Mouse (Mus musculus): ENCODE measurements around the gene Arsg.
A peak's percentile ranks its signal among the peaks of the same experiment; 100 is the strongest.

Gene Arsg

DNA sequence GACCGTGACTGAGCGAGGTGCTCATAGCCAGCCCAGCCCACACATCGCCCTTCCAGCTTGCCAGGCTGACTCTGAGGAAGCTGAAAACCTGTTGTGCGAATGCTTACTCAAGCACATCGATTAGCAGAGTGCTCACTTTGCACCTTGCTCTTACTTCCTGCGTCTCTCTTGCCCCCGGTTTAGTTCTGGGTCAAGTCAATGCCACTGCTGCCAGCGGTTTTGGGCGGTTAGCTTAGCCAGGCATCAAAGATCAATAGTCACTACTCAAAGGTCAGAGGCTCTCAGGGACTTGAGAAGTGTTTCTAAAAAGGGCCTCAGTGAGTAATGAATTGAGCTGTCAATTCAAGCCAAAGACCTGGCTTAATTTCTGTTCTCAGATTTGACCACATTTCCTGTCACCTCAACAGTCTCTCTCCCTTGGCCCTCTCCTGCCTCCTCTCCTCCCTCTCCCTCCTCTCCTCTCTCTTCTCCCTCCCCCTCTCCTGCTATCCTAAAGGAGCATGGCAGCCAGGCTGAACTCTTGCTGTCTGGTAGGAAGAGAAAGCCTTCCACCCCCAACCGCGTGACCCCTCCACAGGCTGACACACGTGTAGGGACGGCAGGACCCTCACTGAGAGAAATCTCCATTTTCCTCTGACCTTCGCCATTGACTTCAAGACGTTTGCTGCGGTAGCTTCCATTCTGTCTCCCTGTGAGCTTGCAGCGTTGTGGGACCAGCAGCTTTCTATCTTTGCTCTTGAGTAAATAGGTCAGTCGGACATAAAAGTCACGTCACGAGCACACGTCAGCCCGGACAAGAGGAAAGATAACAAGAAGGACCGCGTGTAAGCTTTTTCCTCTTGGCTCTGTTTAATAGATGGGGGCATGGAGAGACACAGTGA lies 22.0 kb downstream of the Arsg start:
- no peak for DNase-seq (ENCODE audit: low read depth, low spot score)

GRCm38 (mm10) chr11:109495771-109496474 lies 22.7 kb downstream of the Arsg start:
- no peak for DNase-seq (ENCODE audit: low read depth, low spot score)

GRCm38 (mm10) chr11:109496475-109496993 lies 23.4 kb downstream of the Arsg start:
- DNase-seq (ENCODE audit: low read depth, low spot score) = no peak

GRCm38 (mm10) chr11:109496996-109497714 lies 24.0 kb downstream of the Arsg start:
- DNase-seq (ENCODE audit: low read depth, low spot score) = no peak

- DNase-seq (ENCODE audit: low read depth, low spot score) = no peak
Observed at GRCm38 (mm10) chr11:109497990-109498389, 24.8 kb downstream of the Arsg start.

GRCm38 (mm10) chr11:109500206-109500605 lies 27.0 kb downstream of the Arsg start:
- no peak for DNase-seq (ENCODE audit: low read depth, low spot score)

DNA sequence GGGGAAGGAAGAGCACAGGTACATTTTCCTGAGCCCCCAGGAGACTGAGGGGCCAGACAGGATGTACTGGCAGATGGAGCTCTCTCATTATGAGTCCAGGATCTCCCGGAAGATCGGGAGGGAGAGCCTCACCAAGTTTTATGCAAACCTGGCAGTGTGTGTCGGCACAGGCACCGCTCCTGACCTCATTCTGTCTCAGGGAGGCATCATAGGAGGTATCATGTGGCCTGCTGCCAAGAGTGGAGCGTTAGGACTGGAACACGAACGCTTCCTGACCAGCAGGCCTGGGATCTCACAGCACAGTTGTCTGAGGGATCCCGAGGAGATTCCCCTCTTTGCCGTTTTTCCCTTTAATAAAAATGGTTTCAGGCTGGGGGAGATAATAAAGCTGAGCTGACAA lies 31.8 kb downstream of the Arsg start:
- DNase-seq (ENCODE audit: low read depth, low spot score) = no peak

DNA sequence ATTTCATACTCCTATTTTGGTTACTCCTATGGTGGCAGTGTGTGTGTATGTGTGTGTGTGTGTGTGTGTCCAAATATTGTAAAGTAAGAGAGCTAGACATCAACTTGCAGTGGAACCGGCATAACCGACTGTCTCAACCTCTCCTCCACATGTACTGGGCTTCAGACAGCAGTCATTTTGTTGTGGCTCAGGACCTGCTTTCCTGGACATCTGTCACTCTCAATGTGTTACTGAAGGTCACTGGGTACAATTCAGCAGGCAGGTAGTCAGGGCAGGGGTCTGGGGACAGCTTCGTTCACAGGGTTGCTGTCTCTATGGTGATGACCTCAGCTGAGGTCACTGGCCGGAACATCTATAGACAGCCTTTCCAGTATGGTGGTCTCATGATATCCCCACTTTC lies 32.6 kb downstream of the Arsg start:
- DNase-seq (ENCODE audit: low read depth, low spot score) = no peak

DNA sequence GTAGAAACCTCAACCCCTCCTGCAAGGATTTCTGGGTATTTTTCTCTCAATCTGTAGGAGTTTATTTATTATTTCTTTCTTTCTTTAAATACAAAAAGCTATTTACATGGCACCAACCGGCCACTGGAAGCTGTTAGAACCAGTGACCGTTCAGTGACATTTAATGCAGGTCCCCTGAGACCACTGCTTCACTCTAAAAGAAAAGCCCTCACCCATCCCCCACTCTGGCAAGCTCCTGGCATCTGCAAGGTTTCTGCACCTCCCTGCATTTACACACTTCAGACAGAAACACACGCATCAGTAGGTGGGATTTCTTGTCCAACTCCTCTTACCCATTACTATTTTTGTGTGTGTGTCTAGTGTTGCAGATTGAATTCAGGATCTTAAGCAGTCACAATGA lies 33.9 kb downstream of the Arsg start:
- DNase-seq (ENCODE audit: low read depth, low spot score) = no peak

- DNase-seq (ENCODE audit: low read depth, low spot score) = no peak
Observed at GRCm38 (mm10) chr11:109512995-109513675, 40.0 kb downstream of the Arsg start.

- no peak for DNase-seq (ENCODE audit: low read depth, low spot score)
Observed at GRCm38 (mm10) chr11:109514064-109514612, 41.0 kb downstream of the Arsg start.

DNA sequence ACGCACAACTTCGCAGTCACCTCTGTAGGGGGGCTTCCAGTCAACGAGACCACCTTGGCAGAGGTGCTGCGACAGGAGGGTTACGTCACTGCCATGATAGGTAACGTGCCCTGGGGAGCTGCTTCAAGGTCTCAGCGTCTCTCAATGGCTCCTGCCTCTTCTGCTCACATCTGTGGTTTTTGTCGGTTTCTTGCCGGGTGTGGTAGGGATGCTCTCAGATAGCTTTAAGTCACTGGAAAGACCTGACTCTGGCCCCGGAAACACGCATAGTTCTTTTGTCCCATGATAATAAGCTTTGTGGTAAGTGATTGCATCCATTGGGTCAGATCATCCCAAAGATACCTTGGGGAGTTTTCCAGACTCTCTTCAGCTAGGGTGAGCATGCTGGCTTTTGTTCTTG lies 44.2 kb downstream of the Arsg start:
- no peak for DNase-seq (ENCODE audit: low read depth, low spot score)

DNA sequence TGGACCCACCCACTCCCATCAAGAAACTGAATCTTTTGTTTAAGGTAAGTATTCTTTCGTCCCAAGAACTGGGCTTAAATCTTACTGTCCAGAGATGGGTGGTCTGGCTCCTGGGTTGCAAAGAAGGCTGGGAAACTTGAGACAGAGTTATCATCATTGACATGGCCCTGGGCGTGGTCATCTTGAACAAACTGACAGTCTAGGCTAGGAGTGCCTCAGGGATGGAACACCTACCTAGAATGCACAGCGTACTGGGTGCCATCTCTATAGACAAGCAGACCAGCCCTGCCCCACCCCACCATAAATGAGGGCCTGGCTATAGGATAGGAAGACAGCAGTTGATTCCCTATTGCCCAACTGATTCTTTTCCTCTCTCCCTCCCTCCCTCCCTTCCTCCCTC lies 44.6 kb downstream of the Arsg start:
- no peak for DNase-seq (ENCODE audit: low read depth, low spot score)

DNA sequence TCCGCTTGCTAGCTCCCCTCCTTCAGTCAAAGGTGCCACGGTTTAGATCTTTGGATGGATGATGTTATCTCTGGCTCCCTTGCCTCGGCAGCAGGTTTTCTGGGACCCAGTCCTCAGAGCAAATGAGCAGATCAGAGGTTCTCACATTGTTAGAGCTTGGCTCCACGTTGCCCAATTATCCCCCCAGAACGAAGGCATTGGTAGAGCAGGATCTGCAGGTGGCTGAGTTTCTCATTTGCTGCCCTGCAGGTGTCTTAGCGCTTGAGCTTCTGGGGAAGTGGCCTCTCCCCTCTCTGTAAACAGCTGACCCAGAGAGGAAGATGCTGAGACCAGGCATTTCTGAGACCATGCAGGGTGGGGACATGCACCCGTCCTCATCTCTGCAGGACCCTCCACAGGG lies 47.8 kb downstream of the Arsg start:
- DNase-seq (ENCODE audit: low read depth, low spot score) = no peak

DNA sequence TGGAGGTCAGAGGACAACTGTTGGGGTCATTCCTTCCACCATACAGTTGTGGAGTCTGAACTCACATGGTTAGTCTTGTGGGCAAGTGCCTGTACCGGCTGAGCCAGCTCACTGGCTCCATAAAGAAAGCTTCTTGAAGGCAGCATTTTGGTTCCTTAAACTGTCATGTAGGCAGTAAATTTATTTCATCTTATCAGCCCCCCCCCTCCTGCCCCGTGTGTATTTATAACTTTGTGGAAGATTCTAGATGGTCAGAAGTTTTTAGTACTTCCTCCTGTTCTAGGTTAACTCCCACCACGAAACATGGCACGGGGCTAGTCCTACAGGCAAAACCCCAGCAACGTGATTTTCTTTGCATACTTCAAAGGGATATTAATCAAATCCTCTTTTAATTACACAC lies 51.7 kb downstream of the Arsg start:
- no peak for DNase-seq (ENCODE audit: low read depth, low spot score)

- no peak for DNase-seq (ENCODE audit: low read depth, low spot score)
Observed at GRCm38 (mm10) chr11:109525571-109525970, 52.4 kb downstream of the Arsg start.

GRCm38 (mm10) chr11:109530030-109530429 lies 56.9 kb downstream of the Arsg start:
- no peak for DNase-seq (ENCODE audit: low read depth, low spot score)

GRCm38 (mm10) chr11:109535966-109536365 lies 62.8 kb downstream of the Arsg start:
- DNase-seq (ENCODE audit: low read depth, low spot score) = no peak

DNA sequence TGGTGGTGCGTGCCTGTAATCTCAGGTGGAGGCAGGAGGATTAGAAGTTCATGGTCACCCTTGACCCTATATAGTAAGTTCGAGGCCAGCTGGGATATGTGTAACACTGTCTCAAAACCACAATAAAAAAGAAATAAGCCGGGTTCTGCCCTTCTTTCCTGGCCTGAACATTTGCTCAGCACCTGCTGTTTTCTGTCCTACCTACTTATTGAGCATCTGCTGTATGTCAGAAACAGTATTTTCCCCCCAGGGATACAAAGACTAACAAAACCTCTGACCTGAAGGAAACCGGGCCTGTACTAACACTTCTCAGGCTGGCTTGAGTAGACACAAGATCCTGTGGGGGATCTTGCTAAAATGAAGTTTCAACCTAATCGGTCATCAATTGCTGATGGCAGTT lies 63.8 kb downstream of the Arsg start:
- no peak for DNase-seq (ENCODE audit: low read depth, low spot score)

- DNase-seq (ENCODE audit: low read depth, low spot score) = peak; percentile 8
Observed at GRCm38 (mm10) chr11:109539290-109539689, 66.1 kb downstream of the Arsg start.

- DNase-seq (ENCODE audit: low read depth, low spot score) = no peak
Observed at GRCm38 (mm10) chr11:109543466-109543865, 70.3 kb downstream of the Arsg start.
